Mouse (Mus musculus): ENCODE results near the gene 2410015M20Rik. TPM values are rescaled to one million over a fixed set of nuclear protein-coding genes. Genes with fewer than 3 reads are reported as not detected.

Gene 2410015M20Rik
- polyA plus RNA-seq, 1 experiment: 549 TPM

DNA sequence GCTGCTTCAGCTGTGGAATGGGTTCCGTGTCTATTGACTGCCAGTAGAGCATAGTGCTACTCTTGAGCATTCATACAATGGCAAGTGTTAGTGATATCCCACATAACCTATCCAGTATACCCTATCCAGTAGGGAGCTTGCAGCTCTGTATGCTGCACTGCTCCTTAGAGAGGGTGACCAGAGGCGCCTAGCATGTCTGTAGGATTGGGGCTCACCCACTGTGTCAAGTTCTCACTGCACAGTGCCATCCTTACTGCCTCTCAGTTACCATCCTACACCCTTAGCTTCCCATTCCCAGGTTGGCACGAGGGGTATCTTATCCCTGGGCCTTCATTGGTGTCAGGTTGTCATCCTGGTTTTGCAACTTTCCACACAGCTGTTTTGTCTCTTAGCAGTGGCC is 5.1 kb downstream of the 2410015M20Rik start:
- H3K27ac ChIP-seq (ENCODE audit: insufficient read depth, low read depth, low read length): no peak overlapping the region
- peaks cover 8% of the 10 kb centered on the region for H3K36me3 ChIP-seq (ENCODE audit: control insufficient read depth, insufficient read depth, low read length)
- no peak for DNase-seq
- TF ChIP-seq CTCF (conservative IDR thresholded peaks at IDR 0.05; ENCODE audit: insufficient read depth, insufficient read length, low read depth, low read length): no peak
- no peak for TF ChIP-seq POLR2A (IDR thresholded peaks at IDR 0.05; ENCODE audit: low read depth, low read length)
- H3K27me3 ChIP-seq (replicated peaks; ENCODE audit: control insufficient read depth, insufficient read depth, low read length): no peaks in the 10 kb centered on the region
- WGBS: 81% methylated on average over 3 of the region's 3 CpGs
- no peak overlapping the region for H3K4me3 ChIP-seq (ENCODE audit: insufficient read depth, low read depth, low read length)
- 0 out of 2 replicates have a peak, but pooled peaks cover 4% of the 10 kb centered on the region for H3K4me1 ChIP-seq (ENCODE audit: control insufficient read depth, insufficient read depth, low read length)

DNA sequence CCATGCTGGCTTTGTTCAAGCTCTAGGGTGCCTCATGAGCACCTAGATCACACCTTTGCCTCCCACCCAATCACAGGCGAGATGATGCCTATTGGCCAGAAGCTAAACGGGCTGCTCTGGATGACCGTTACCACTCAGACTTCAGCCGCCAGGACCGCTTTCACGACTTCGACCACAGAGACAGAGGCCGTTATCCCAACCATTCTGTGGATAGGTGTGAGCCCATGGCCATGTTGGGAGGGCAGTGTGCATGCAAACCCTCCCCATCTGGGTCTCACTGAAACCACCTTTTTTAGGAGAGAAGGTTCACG is 5.5 kb downstream of the 2410015M20Rik start:
- H3K36me3 ChIP-seq (ENCODE audit: control insufficient read depth, insufficient read depth, low read length): peaks cover 8% of the 10 kb centered on the region
- DNase-seq: no peak
- 86% methylated on average over 9 of the region's 9 CpGs for WGBS
- no peak overlapping the region for H3K4me3 ChIP-seq (ENCODE audit: insufficient read depth, low read depth, low read length)
- H3K4me1 ChIP-seq (ENCODE audit: control insufficient read depth, insufficient read depth, low read length): 0 out of 2 replicates have a peak, but pooled peaks cover 4% of the 10 kb centered on the region
- no peaks in the 10 kb centered on the region for H3K27me3 ChIP-seq (replicated peaks; ENCODE audit: control insufficient read depth, insufficient read depth, low read length)
- no peak for TF ChIP-seq CTCF (conservative IDR thresholded peaks at IDR 0.05; ENCODE audit: insufficient read depth, insufficient read length, low read depth, low read length)
- TF ChIP-seq POLR2A (IDR thresholded peaks at IDR 0.05; ENCODE audit: low read depth, low read length): no peak
- H3K27ac ChIP-seq (ENCODE audit: insufficient read depth, low read depth, low read length): no peak overlapping the region

DNA sequence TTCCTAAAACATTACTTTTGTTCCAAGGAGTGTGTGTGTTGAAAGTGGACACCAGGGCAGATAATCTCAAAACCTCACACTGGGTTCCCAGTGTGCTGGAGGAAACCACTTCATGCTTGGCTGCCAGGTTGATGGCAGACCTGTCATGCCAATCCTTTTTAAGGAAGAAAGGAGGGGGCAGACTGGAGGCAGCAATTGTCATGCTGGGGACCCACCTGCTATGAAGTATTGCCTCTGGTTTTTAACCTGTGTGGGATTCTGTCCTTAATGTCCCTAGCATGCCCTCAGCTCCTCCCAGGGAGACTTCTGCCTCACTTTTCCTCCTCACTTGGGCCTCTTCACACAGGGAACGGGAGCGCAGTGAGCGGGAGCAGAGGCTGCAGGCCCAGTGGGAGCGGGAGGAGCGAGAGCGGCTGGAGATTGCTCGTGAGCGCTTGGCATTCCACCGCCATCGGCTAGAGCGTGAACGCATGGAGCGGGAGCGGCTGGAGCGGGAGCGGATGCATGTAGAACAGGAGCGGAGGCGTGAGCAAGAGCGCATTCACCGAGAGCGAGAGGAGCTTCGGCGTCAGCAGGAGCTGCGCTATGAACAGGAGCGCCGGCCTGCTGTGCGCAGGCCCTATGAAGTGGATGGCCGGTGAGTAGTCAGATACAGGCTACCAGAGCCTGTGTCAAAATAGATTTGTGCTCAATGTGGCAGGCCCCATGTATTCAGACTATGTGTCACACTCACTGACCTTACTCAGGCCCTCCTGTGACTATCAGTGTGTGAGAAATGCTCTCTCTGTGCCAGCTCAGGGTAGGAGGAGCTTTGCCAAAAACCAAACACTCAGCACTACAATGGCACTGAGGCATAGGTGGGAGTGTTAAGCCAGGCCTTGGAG is 6.1 kb downstream of the 2410015M20Rik start:
- Histone ChIP-seq H3K27ac (ENCODE audit: insufficient read depth, low read depth, low read length) (no peak overlapping the region), H3K36me3 (ENCODE audit: control insufficient read depth, insufficient read depth, low read length) (peaks cover 8% of the 10 kb centered on the region), H3K27me3 (replicated peaks; ENCODE audit: control insufficient read depth, insufficient read depth, low read length) (no peaks in the 10 kb centered on the region), H3K4me1 (ENCODE audit: control insufficient read depth, insufficient read depth, low read length) (0 out of 2 replicates have a peak, but pooled peaks cover 1% of the 10 kb centered on the region), H3K4me3 (ENCODE audit: insufficient read depth, low read depth, low read length) (no peak overlapping the region)
- TF ChIP-seq CTCF (conservative IDR thresholded peaks at IDR 0.05; ENCODE audit: insufficient read depth, insufficient read length, low read depth, low read length) (no peak), POLR2A (IDR thresholded peaks at IDR 0.05; ENCODE audit: low read depth, low read length) (no peak)
- no peak for DNase-seq
- 95% methylated on average over 28 of the region's 28 CpGs for WGBS

DNA sequence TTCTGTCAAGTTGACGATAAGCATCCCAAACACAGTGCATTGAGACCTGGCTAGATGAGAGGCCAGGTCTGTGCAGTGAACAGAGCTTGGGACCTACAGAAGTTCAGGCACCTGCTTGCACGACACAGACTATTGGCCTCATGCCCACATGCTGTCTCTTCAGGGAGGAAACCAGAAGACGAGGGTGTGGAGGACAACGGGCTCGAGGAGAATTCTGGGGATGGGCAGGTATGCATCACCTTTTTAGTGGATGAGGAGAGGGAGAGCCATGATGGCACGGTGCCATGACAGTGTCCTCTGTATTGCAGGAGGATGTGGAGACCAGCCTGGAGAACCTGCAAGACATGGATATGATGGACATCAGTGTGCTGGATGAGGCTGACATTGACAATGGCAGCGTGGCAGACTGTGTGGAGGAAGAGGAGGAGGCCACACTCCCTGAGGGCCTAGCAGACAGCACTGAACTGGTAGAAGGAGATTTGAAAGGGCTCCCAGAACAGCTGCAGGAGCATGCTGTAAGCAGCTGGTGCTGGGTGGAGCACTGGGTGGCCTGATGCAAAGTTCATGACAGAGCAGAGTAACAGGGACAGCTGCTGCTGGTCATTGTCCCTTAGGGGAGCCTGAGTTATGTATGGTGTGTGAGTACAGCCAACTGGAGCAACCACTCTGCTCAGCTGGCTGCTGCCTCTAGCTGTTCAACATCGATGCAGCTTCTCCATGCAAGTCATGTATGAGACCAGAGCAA is 15.9 kb downstream of the 2410015M20Rik start:
- H3K4me3 ChIP-seq (ENCODE audit: insufficient read depth, low read depth, low read length): no peak overlapping the region
- peaks cover 4% of the 10 kb centered on the region for H3K36me3 ChIP-seq (ENCODE audit: control insufficient read depth, insufficient read depth, low read length)
- no peak for TF ChIP-seq POLR2A (IDR thresholded peaks at IDR 0.05; ENCODE audit: low read depth, low read length)
- no peak for TF ChIP-seq CTCF (conservative IDR thresholded peaks at IDR 0.05; ENCODE audit: insufficient read depth, insufficient read length, low read depth, low read length)
- WGBS: 67% methylated on average over 8 of the region's 8 CpGs
- no peak for DNase-seq
- no peak overlapping the region for H3K27ac ChIP-seq (ENCODE audit: insufficient read depth, low read depth, low read length)
- no peaks in the 10 kb centered on the region for H3K4me1 ChIP-seq (ENCODE audit: control insufficient read depth, insufficient read depth, low read length)
- H3K27me3 ChIP-seq (replicated peaks; ENCODE audit: control insufficient read depth, insufficient read depth, low read length): no peaks in the 10 kb centered on the region

DNA sequence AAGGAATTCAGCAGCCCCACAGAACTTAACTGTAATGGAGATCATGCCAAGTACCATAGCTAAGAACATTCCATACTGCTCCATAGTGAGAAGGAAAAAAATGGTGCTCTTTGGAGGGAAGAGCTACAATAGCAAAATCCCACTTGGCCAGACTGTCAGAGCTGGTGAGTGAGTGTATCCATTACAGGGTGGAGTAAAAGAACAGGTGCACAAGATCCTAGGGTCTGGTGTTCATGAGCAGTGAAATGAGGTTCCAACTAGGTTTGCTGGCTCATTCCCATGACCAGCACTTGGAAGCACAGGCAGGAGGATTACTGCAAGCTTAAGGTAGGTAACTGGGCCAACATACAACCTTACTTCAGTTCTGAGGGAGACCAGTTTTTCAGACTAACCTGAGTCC is 17.0 kb downstream of the 2410015M20Rik start:
- peaks cover 4% of the 10 kb centered on the region for H3K36me3 ChIP-seq (ENCODE audit: control insufficient read depth, insufficient read depth, low read length)
- no peak for DNase-seq
- H3K4me3 ChIP-seq (ENCODE audit: insufficient read depth, low read depth, low read length): no peak overlapping the region
- H3K27me3 ChIP-seq (replicated peaks; ENCODE audit: control insufficient read depth, insufficient read depth, low read length): no peaks in the 10 kb centered on the region
- no peaks in the 10 kb centered on the region; the same call in 1 of the 2 replicates for H3K4me1 ChIP-seq (ENCODE audit: control insufficient read depth, insufficient read depth, low read length)
- no peak for TF ChIP-seq CTCF (conservative IDR thresholded peaks at IDR 0.05; ENCODE audit: insufficient read depth, insufficient read length, low read depth, low read length)
- no peak for TF ChIP-seq POLR2A (IDR thresholded peaks at IDR 0.05; ENCODE audit: low read depth, low read length)
- H3K27ac ChIP-seq (ENCODE audit: insufficient read depth, low read depth, low read length): no peak overlapping the region

DNA sequence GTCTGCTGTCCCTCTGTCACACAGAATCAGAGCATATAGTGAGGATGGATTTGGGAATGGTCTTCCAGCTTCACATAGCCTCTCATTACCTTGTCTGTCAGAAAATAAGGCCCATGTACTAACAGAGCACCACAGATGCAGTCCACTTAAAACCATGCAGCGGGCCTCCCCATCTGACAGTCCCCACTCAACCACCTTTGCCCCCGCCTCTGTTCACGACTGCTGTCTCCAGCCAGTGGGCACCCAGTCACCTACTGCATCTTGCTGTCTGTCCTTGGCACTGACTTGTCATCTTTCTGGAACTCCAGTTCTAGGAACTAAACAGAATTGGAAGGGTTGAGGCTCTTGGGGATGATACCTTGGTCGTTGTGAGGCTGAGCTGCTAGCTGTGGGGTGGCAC is 20.6 kb downstream of the 2410015M20Rik start:
- Histone ChIP-seq H3K4me3 (ENCODE audit: insufficient read depth, low read depth, low read length) (no peak overlapping the region), H3K27ac (ENCODE audit: insufficient read depth, low read depth, low read length) (no peak overlapping the region), H3K36me3 (ENCODE audit: control insufficient read depth, insufficient read depth, low read length) (peaks cover 4% of the 10 kb centered on the region), H3K27me3 (replicated peaks; ENCODE audit: control insufficient read depth, insufficient read depth, low read length) (no peaks in the 10 kb centered on the region), H3K4me1 (ENCODE audit: control insufficient read depth, insufficient read depth, low read length) (peaks cover 15% of the 10 kb centered on the region)
- no peak for DNase-seq
- TF ChIP-seq CTCF (conservative IDR thresholded peaks at IDR 0.05; ENCODE audit: insufficient read depth, insufficient read length, low read depth, low read length) (no peak), POLR2A (IDR thresholded peaks at IDR 0.05; ENCODE audit: low read depth, low read length) (no peak)
- 85% methylated on average over 4 of the region's 4 CpGs for WGBS

DNA sequence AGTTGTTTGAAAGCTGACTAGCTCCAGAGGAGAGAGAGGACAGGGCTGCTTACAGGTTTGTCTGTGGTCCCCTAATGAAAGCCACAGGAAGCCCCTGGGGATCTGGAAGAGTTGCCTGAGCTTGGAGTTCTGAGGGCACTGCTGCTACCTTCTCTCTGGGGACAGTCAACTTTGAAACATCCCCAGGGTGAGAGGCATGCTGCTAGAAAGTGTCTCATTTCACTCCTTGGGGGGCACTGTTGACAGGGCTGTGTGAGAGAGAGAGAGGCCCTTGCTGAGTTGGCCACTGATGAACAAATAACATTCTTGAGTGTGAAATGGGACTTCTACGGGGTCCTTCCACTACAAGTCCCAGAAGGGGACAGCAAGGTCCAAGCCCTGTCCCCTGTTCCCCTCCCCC is 21.8 kb downstream of the 2410015M20Rik start:
- TF ChIP-seq CTCF (conservative IDR thresholded peaks at IDR 0.05; ENCODE audit: insufficient read depth, insufficient read length, low read depth, low read length) (no peak), POLR2A (IDR thresholded peaks at IDR 0.05; ENCODE audit: low read depth, low read length) (no peak)

More for the DNA sequence above, 21.8 kb downstream of the 2410015M20Rik start:
- peaks cover 4% of the 10 kb centered on the region for H3K36me3 ChIP-seq (ENCODE audit: control insufficient read depth, insufficient read depth, low read length)
- H3K4me1 ChIP-seq (ENCODE audit: control insufficient read depth, insufficient read depth, low read length): peaks cover 22% of the 10 kb centered on the region
- DNase-seq: no peak
- H3K27ac ChIP-seq (ENCODE audit: insufficient read depth, low read depth, low read length): no peak overlapping the region
- no peaks in the 10 kb centered on the region for H3K27me3 ChIP-seq (replicated peaks; ENCODE audit: control insufficient read depth, insufficient read depth, low read length)
- H3K4me3 ChIP-seq (ENCODE audit: insufficient read depth, low read depth, low read length): no peak overlapping the region
- 33% methylated on average over 1 of the region's 1 CpGs for WGBS

Measured in kidney, adult 2 months (tissue).